In the genomic region with DNA sequence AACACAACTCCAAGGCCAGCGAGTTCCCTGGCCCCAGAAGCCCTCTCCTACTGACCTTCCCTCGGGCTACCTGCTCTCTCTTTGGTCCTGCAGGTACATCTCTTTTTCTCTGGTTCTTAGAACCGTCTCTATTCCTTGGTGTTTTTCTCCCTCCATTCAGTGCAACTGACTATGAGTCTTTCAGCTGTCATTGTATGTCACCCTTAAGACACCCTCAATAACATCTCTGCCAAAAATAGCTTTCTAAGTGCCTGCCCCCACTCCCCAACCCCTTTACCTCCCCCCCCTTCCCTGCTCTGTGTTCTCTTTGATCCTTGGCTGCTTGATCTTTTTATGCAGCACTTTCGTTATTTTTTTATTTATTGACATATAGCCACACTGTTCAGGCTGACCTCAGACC, we compare ENCODE assay signal across 21 mouse cellular contexts. TPM values are rescaled to one million over a fixed set of nuclear protein-coding genes. Genes with fewer than 3 reads are reported as not detected.
"Had no signal": no experiment of that assay in that cellular context is flagged by ENCODE, and none has a peak within 500 bp of the region (broad histone marks: within the 10 kb centered on the region; RNA-seq: fewer than 3 reads in every experiment).

No protein-coding gene starts in this region.

- ATAC-seq: liver, embryonic 12.5 days had no signal

- H3K9ac ChIP-seq: limb, embryonic 15.5 days; liver, embryonic 12.5 days; lung, embryonic 14.5 days; midbrain, embryonic 12.5 days; neural tube, embryonic 12.5 days had no signal

- H3K4me3 ChIP-seq: limb, embryonic 15.5 days; liver, embryonic 12.5 days; midbrain, embryonic 12.5 days; neural tube, embryonic 12.5 days had no signal

- H3K4me2 ChIP-seq: limb, embryonic 15.5 days; liver, embryonic 12.5 days; lung, embryonic 14.5 days; midbrain, embryonic 12.5 days; neural tube, embryonic 12.5 days had no signal

- H3K9me3 ChIP-seq: limb, embryonic 15.5 days; liver, embryonic 12.5 days; midbrain, embryonic 12.5 days; neural tube, embryonic 12.5 days had no signal

- H3K36me3 ChIP-seq: limb, embryonic 15.5 days; liver, embryonic 12.5 days; midbrain, embryonic 12.5 days; neural tube, embryonic 12.5 days had no signal

- H3K4me1 ChIP-seq: liver, embryonic 12.5 days; midbrain, embryonic 12.5 days; neural tube, embryonic 12.5 days had no signal

- H3K27ac ChIP-seq: limb, embryonic 15.5 days; liver, embryonic 12.5 days; midbrain, embryonic 12.5 days; neural tube, embryonic 12.5 days; stomach, postnatal 0 days had no signal

- DNase-seq: kidney, adult 8-10 months; kidney, postnatal 25 days; lung, embryonic 14.5 days; lung, postnatal 10 days; lung, postnatal 4 days; thymus, postnatal 14 days had no signal

- H3K27me3 ChIP-seq: limb, embryonic 15.5 days; liver, embryonic 12.5 days; midbrain, embryonic 12.5 days; neural tube, embryonic 12.5 days had no signal

RNA-seq across cellular contexts. Expression of a gene that starts 18.6 kb away (rescaled TPM):
- total RNA-seq: left cerebral cortex, adult 8-10 months; left cerebral cortex, postnatal 25 days; megakaryocyte, adult 5-6 weeks; midbrain, postnatal 0 days; neutrophil, adult 5-6 weeks had no signal
- polyA plus RNA-seq: kidney, embryonic 16.5 days; limb, embryonic 11.5 days; limb, embryonic 15.5 days; liver, embryonic 12.5 days; liver, embryonic 16.5 days; lung, embryonic 14.5 days; midbrain, embryonic 12.5 days; midbrain, postnatal 0 days; neural tube, embryonic 12.5 days; urinary bladder, adult 2 months had no signal

RNA-seq across cellular contexts. Expression of a gene that starts 57.7 kb away (rescaled TPM):
- total RNA-seq: layer of hippocampus, postnatal 25 days; left cerebral cortex, postnatal 25 days had no signal
